Mouse (Mus musculus) R1 (cell line): ENCODE data around the gene Eif3a.
A peak's percentile ranks its signal among the peaks of the same experiment; 100 is the strongest.

Source experiments
- DNase-seq: peaks from one replicate; pipeline ENCODE4 v3.0.0-alpha.2; 2018; ENCODE audit warnings: low read depth, low spot score

The Eif3a gene

GRCm38 (mm10) chr19:60790551-60791161 is at the start of gene Eif3a:
TSS of gene Eif3a (minus strand) at chr19:60790658.
- DNase-seq: peak; percentile 92

GRCm38 (mm10) chr19:60837747-60838146 is 47.3 kb upstream of the Eif3a start:
- peak; percentile 66 for DNase-seq

DNA sequence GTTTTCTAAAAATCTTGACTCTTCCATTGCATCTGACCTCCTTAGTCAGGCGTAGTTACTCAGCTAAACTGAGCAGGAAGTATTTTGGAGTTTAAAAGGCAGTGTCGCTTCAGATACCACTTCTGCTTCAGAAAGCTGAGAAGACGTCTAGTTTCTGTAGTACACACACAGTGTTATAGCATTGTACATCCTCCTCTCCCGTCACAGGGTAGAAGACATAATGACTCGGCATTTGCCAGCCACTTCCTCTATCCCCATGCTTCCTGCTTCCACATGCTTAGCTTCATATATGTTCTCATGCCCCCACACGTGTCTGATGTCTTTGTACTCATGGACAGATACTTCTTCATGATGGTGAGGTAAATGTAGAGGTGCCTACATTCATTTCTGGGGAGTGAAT is 28.2 kb upstream of the Eif3a start:
- DNase-seq: no peak

- no peak for DNase-seq
These were observed 22.7 kb upstream of the Eif3a start for GRCm38 (mm10) chr19:60813133-60813532.

DNA sequence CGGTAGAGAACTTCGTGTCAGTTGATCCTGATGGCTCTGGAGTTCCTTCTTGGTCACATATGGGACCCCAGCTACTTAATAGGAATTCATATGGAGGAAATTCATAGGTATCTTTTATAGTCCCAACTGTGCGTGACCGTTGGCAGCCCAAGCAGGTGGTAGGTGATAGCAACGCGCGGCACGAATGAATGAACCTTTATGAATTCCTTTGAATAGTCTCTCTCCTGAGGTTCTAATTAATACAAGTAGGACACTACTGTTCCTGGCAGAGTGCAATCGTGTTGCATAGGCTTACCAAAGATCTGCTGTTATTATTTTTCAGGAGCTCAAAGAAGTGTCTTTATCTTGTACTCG is 21.6 kb upstream of the Eif3a start:
- no peak for DNase-seq

DNA sequence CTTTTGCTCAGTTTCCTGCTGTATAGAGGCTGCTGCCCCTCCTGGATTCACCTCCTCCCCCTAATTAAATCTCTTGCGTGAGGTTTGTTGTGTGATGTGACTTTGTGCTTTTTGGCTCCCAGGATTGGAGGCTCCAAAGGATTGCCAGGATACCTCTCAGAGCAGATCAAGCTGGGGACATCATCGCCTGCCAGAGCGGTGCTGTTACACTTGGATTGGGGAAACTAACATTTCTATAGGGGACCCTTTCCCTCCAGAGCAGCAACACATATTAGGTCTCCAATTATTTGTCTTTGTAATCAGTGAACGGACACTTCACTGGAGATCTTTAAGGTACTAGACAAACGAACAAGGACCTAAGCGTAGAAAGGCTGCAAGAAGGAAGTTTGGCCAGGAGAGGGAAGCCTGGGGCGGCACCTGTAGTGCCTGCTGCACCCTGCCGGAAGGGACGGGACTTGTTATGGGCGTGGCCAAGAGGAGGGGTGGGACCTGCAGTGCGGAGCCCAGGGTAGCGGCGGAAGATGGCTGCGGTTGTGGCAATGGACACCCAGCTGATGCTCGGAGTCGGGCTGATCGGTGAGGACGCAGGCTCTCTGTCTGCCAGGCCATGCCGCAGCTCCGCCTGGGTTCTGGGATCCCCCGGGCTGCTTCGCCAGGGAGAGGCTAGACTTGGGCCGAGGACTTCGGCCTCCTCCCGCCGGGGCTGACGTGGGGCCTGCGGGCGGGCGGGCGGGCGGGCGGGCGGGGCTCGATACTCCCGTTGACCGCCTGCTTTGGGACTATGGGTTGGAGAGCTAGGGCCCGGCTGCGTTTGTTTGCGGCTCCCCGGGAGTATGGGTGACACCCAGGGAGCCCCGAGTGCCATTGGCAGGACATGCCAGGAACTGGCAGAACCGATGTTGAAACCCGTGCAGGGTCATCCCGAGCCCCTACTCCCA is 20.9 kb upstream of the Eif3a start, which contains the start of gene Fam45a:
Fam45a (plus strand) TSS at position 488 of the 938 bp plus-strand sequence.
- peak; percentile 96 for DNase-seq

DNA sequence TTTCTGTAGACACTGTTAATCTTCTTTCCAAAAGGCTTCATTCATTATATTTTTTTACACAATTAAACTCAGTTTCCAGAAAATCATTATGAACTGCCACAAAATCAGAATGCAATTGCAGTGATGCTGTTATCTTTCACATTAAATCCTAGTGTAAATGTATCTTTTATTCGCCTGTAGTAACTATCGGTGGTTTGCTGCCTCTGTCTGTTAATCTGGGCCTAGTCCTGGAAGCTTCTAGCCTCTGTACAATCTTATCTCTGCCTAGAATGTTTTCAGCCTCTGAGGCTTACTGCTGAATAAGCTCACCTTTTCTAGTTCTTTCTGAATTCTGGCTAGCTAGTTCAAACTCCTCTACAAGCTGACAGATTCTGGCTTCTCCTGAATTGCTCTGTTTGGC is 19.5 kb upstream of the Eif3a start:
- DNase-seq: no peak

DNA sequence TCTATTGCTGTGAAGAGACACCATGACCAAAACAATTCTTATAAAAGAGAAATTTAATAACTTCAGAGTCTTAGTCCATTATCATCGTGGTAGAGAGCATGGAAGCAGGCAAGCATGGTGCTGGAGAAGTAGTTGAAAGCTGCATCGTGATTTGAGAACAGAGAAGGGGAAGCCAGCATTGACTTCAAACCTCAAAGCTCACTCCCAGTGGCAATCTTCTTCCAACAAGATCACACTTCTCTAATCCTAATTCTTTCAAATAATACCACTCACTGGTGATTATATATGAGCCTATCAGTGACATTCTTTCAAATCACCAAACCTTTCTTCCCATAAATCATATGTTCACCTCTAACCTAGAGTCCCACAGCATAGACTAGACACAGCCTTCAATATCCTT is 14.4 kb upstream of the Eif3a start:
- DNase-seq: no peak

- DNase-seq: no peak
These were observed 9.6 kb upstream of the Eif3a start for GRCm38 (mm10) chr19:60799867-60800569.

DNA sequence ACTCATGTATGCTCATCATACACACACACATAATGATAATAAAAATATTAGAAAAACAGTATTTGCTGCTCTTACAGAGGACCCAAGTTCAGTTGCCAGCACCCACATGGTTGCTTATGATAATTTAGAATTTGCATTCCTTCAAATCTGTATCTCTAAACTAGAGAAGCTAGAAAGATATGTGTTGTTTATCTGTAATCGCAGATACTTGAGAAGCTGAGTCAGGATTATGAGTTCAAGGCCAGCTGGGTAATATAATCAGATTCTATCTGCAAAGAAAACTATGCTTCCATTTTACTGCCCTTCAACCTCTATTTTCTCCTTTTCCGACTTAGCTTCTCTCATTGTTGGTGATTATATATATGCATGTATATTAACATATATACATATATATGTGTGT is 7.0 kb upstream of the Eif3a start:
- no peak for DNase-seq

DNA sequence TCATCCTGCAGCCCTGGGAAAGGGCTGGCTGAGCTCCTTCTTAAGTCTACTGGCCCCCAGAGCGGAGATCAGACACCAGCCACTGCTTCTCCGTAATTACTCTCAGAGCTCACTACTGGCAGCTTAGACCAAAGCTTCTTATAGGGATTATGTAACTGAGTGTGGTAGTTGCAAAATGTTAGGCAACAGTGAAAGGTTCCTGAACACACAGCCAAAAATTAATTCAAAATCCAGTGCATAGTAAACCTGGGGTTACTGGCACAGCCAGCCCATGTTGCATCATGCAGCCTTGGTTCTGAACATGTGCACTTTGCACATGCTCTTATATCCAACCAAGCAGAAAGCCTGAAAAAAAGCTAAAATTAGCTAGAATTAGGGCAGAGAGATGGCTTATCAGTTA is 4.8 kb upstream of the Eif3a start:
- no peak for DNase-seq

DNA sequence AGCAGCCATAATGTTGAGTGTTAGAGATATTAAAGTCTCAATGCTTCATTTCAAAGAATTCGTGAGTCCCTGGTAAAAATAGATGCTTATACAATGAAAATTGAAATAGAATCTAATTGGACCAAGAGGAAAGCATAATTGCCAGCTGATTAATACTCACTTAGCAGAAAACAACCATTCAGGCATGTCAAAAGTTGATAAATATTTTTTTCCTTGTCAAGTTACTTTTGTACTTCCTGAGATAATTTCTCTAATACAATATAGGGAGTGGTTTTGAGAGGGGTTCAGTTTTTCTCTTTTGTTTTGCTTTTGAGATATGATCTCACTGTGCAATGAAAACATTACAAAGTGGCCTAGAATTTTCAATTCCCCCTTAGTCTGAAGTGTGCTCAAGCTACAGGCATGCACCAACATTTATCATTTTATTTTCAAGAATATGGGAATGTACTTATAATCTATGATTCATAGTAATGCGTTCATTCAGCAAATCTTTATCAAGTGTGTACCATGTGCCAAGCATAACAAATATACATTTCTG is 2.8 kb upstream of the Eif3a start:
- no peak for DNase-seq

- no peak for DNase-seq
These were observed 706 bp upstream of the Eif3a start for GRCm38 (mm10) chr19:60791164-60791563.

DNA sequence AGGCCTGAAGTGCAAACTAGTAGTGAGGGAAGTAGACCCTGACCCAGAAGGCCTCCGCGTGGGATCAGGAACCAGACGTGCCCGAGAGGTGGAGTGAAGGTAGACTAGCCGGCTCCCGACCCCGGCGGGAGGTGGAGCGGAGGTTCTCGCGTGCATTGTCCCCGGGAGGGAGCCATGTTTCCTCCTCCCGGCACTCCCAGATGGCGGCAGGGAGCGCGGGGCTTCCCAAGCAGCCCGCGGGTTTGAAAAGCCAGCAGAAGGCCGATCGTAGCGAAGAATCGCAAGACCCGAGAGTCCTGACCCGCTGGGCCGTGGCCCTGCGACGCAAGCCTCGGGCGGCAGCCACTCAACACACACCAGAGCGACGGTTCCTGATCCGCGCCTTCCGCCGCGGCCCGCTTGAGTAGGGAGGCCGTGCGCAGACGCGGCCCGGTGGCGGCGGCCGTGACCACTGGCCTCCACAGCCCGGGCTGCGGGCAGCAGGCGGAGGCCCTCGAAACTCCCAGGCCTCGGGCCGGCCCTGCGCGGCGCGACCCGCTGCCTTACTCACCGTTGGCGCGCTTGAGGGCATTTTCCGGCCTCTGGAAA is 445 bp downstream of the Eif3a start:
- peak; percentile 82 for DNase-seq

GRCm38 (mm10) chr19:60789452-60789851 is 1.0 kb downstream of the Eif3a start:
- DNase-seq: no peak

- no peak for DNase-seq
These were observed 2.1 kb downstream of the Eif3a start for GRCm38 (mm10) chr19:60788214-60788960.

GRCm38 (mm10) chr19:60787465-60788150 is 2.9 kb downstream of the Eif3a start:
- DNase-seq: no peak

DNA sequence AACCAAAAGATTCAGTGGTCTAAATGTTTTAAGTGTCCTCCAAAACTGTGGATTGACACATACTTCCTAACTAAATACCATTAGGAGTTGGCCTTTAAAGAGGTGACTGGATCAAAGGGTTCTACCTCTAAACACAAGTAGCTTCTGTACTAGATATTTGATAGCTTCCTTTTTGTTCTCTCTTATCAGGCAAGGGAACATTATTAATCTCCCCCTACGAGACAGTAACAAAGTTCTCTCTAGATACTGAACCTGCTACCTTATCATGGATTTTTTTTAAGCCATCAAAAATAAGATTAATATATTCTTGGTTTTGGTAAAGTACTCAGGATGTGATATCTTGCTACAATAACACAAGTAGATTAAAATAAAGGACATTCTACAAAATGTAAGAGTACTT is 5.7 kb downstream of the Eif3a start:
- no peak for DNase-seq

- DNase-seq: no peak
These were observed 8.4 kb downstream of the Eif3a start for GRCm38 (mm10) chr19:60782034-60782433.

DNA sequence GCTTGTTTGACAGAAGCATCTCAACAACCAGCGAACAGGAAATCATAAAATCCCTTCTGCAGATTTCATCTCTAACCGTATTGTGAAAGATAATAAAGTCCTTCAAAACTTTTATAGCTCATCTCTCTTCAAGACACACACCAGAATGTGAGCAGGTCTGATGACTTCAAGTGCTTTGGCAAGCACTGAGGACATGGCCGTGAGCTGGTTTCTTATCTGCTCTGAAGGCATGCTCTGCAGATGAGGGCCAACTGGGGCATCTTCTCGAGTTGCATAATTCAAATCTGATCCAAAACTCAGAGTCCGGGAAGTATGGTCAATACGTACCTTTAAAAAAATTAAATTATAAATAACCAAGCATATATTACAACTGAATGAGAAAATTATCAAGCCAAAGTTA is 17.1 kb downstream of the Eif3a start:
- no peak for DNase-seq
